Mouse (Mus musculus) left cerebral cortex, adult 18-20 months (tissue): Measurements from ENCODE around the gene Cdk6. TPM values are rescaled to one million over a fixed set of nuclear protein-coding genes. Genes with fewer than 3 reads are reported as not detected.
"Not testable (repeated sequence)": the region's sequence is repeated elsewhere in the genome, so short reads cannot be mapped to it uniquely, and the experiment has no call there.

Experiments
- DNase-seq, 2 experiments: peaks; one replicate each; pipeline ENCODE4 v3.0.0; 2021 to 2022; ENCODE audit warnings: low spot score in 2 of 2, mixed read lengths in 1 of 2
- total RNA-seq, 2 experiments: library from RNA; stranded (reverse); gene quantifications; 2 replicates each; pipeline ENCODE4 v1.2.3; 2021

Cdk6 gene
- total RNA-seq, 2 experiments from 2014 or later = 2.2 to 3.8 TPM

DNA sequence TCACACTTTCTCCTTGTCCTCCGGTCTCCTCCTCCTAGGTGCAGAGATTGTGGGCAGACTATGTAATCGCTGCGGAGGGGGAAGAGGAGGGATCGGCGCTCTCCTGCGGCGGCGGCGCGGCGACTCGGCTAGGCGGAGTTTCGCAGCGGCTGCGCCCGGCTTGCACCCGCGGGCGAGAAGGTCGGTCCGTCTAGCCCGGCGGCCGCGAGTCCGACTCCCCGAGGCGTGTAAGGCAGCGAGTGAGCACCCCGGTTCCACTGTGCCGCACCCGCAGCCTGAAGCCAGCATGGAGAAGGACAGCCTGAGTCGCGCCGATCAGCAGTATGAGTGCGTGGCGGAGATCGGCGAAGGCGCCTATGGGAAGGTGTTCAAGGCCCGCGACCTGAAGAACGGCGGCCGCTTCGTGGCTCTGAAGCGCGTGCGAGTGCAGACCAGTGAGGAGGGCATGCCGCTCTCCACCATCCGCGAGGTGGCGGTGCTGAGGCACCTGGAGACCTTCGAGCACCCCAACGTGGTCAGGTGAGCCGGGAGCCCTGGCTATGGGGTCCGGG is 2.9 kb downstream of the Cdk6 start:
- peak; percentile 65 to 80 for DNase-seq

DNA sequence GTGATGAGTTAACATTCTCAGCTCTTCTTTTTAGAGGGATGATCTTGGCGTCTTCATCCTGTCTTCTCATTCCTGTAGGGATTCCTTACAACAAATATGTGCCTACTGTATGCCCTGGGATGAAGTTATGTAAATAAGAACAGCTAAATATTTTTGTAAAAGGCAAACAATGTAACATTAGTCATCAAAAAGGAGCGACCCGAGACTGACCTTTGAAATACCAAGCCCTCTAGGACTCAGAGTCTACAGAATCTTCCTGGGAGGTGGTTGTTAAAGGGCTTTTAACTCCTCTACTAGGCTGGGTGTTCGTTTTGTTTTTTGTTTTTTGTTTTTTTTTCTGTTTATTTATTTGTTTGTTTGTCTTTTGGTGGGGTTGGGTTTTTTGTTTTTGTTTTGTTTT is 4.3 kb downstream of the Cdk6 start:
- not testable (repeated sequence) for DNase-seq

DNA sequence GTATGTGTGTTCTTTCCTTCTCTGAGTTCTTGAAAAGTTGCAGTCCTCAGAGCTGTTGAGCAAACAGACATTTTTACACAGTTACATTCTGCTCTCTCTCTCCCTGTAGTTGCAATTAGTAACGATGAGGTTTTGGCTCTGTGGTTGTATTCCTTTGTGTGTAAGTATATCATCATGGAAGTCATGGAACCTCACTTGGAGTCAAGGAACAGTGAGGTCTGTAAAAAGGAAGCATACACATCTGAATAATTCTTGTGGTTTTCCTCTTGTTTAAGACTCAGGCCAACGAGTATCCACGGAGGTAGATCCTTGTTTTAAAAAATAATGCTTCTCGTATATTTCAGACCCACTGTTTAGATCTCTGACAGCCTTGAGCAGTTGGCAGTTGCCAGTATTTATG is 8.1 kb downstream of the Cdk6 start:
- DNase-seq = not testable (repeated sequence)

DNA sequence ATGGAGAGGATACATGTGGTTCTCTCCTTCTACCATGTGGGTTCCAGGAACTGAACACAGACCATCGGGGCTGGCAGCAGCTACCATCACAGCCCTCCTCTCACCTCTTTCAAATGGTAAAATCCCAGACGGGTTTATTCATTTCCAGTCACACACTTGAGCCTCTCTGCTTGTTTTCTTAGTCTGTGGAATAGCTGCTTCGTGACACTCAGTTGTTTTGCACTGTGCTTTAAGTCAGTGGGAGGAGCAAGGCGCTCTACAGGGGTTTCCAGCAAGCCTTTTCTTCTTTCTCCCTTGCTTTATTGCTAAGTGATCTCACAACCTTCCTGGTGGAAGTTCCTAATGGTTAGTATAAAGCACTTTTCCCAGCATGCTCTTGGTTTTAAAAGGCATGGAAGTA is 10.6 kb downstream of the Cdk6 start:
- not testable (repeated sequence) for DNase-seq

DNA sequence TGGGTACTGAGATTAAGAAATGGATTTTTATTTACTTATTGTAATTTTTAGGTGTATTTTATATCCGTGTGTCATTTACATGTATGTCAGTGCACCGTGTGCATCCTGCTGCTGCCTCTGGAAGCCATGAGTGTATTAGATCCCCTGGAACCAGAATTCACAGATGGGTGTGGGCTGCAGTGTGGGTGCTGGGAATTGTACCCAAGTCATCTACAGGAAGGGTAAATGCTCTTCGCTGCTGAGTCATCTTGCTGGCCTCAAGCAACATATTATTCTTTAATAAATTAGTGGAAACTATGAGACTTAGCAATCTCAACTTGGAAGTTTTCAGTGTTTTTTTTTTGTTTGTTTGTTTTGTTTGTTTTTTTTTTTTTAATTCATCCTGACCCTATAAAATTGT is 11.0 kb downstream of the Cdk6 start:
- DNase-seq = no peak

DNA sequence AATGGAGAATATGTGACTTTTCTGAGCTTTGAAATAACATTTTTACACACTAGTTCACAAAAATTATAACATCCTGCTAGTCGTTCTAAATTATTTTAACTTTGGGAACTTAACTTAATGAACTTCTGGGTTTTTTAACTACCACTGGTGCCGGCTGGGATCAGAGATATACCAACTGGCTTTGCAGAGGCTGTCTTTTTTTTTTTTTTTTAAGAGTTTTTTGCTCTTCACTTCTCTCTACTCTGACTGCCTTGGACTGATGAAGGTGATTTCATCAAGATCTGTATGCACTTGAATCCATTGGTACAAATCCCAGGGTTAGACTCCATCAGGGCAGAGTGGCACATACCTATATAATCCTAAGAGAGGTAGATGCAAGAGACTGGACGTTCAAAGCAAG is 11.5 kb downstream of the Cdk6 start:
- DNase-seq = no peak

DNA sequence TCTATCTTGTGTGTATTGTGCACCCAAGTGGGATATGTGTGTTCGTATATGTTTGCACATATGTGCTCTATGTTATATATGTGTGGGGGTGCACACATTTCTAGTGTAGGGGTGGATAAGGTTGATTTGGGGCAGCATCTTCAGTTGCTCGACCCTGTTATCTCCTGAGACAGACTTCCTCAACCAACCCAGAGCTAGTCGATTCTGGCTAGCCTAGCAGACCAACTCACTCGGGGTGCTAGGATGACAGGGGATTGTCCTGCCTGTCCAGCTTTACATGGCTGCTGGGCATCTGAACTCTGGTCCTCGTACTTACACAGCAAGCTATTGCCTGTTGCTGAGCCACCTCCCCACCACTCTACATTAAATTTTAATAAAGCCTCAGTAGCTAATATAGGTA is 13.0 kb downstream of the Cdk6 start:
- DNase-seq = no peak

DNA sequence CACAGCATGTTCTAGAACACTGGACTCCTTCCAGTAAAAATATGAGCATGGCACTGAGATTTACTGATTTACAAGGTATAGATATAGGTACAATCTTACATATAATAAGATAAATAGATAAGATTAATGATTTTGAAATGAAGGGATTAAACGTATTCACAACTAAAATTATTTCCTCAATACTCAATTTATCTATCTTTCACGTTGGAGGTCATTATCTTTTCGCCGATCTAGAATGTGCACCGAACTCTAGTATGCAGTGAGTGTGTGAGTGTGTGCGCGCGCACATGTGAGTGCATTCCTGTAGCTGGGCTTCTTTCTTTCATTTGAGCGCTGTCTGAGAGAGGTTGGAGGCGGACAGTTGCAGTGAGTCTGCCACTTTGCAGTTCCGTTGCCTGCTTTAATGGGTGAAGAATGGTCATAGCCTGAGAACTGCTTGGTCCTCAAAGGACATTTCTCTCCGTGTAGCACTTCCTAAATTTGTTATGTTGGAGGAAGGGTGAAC is 13.8 kb downstream of the Cdk6 start:
- no peak for DNase-seq

DNA sequence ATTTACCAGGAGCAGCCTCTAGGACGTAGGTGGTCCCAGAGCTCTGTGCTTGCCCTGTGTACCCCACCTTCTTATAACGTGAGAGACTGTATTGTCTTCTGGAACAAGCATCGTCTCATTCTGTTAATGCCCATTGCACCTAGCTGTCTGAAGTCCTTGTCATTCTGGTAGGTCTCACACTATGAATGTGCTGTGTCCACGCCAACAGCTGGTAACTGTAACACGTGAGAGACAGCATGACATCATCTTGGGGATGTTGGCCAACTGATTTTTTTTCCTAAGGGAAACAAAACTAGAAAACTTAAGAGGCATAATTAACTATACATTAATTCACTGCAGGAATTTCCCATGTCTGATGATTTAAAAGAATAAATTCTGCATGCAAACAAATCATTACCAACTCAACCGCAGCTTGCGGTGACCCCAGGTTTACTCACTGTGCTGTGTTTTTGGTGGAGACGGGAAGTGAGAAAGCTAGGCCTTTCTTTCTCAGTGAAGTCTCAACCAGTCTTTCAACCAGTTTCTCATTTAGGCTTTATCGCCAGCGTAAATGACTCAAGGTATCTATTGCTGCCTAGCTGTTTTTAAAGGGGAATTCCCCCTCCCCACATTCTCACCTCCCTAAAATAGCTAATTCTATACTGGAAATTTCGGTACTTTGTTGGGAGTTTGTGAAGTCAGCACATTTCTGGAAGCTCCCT is 14.4 kb downstream of the Cdk6 start:
- DNase-seq = no peak

DNA sequence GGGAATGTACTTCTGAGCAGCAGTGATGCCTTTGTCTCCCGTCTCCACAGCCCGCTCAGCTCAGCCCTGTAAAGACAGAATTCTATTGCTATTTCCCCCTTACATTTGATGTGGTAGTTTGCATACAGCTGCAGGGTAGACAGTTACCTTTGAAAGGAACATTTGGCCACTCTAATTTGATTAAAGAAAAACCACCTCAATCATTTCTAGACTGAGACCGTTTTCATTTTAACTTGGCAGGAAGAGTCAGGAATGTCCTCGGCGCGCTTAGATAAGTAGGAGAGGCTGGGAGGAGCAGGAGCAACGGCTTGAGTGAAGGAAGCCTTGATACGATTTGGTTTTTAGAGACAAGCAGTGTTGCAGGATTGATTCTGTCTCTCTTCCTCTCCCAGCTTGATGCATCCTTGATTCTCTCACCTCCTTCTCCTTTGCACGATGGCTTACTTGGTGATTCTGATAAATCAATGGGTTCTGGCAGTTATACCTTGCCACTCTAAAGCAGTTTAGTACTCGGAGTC is 15.0 kb downstream of the Cdk6 start:
- no peak for DNase-seq

DNA sequence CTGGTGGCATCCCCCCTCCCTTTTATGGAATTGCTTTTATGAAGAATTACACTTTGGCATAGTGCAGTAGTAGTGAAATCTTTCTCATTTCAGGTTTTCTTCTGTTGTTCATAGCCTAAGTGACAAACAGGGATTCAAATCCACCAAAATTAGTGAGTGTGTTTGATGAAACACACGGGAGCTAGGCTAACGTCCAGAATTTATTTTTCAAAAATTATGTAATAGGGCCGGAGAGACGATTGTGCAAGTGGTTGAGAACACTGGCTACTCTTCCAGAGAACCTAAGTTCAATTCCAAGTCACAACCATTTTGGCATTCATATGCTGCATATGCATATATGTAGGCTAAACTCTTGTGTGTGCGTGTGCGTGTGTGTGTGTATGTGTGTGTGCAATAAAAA is 16.2 kb downstream of the Cdk6 start:
- DNase-seq = no peak

DNA sequence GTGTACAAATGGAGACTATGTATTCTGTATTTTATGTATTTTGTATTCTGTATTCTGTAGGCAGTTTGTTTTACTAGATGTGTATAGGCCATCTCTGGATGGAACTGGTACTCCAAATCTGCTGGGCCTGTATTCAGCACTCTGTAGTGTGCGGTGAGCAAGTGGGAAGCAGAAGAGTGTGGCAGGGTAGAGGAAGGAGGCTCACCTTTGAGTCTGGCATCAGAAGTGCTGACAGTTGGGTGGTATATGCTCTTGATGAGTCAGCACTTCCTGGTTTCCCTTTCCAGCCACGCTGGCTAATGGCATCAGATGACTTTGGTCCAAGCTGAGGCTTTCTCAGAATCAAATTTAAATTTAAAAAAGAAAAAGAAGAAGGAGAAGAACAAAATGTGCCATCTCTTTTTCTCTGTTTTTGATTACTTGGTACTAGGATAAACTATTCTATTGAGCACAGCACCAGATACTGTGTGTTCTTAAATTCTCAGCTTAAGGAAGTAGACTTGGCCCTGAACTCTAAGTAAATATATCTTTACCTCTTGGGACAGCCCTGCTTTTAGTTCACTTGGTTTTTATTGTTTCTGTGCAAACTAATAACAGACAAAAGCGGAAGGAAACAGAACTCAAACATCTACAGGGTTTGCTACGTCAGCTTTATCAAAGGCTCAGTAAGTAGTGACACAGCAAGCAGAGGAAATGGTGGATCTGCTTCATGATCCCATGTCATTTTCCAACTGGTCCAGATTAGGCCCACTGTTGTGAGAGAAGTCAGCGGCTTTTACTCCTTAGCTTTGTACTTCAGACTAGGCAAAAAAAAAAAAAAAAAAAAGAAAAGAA is 17.6 kb downstream of the Cdk6 start:
- DNase-seq = no peak

DNA sequence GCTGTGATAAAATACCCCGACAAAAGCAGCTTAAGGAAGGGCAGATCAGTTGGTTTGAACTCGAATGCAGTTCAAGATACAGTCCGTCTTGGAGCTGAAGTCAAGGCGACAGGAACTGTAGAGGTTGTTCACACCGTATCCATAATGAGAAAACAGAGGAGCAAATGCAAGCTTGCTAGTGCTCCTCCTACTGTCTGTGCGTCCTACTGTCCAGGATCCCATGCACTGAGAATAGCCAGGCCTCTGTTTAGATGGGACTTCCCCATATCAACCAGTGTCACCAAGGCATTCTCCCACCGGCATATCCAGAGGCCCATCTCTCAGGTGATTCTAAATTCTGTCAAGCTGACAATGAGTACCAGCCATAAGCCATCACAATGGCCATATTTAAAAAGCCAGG is 18.6 kb downstream of the Cdk6 start:
- DNase-seq = no peak

DNA sequence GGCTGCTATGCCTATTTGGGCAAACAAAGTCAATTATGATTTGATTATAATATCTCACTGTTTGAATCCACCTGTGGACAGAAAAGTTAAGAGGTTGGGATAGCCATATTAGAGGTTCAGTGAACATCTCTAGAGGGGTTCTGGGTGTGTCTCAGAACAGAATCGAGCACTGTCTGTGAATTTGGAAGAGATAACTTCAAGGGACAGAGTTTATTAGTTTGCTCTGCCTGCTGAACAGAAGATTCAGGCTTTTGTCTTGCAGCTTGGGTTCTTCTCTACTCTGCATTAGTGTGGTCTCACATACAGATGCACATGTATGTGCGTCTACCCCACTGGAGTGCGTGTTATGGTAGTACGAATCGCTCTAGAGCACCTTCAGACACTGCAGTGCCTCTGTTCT is 20.0 kb downstream of the Cdk6 start:
- no peak for DNase-seq

DNA sequence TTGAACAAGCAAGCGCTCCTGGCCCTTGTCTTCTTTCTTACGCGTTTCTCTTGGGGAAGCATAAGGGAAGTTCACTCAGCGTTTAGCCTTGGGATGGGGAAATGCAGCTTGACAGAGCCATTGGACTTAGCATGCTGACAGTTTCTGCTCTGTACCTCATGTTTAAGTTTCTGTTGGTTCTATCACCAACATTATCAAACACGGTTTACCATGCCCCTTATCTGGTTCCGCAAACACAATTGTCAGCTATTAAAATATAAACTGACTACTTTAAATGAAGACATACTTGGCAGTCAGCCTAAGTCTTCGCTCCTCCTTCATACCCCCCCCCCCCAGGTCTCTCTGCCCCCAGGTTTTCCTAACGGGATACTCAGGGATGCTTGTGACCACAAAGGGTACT is 20.8 kb downstream of the Cdk6 start:
- DNase-seq = no peak

DNA sequence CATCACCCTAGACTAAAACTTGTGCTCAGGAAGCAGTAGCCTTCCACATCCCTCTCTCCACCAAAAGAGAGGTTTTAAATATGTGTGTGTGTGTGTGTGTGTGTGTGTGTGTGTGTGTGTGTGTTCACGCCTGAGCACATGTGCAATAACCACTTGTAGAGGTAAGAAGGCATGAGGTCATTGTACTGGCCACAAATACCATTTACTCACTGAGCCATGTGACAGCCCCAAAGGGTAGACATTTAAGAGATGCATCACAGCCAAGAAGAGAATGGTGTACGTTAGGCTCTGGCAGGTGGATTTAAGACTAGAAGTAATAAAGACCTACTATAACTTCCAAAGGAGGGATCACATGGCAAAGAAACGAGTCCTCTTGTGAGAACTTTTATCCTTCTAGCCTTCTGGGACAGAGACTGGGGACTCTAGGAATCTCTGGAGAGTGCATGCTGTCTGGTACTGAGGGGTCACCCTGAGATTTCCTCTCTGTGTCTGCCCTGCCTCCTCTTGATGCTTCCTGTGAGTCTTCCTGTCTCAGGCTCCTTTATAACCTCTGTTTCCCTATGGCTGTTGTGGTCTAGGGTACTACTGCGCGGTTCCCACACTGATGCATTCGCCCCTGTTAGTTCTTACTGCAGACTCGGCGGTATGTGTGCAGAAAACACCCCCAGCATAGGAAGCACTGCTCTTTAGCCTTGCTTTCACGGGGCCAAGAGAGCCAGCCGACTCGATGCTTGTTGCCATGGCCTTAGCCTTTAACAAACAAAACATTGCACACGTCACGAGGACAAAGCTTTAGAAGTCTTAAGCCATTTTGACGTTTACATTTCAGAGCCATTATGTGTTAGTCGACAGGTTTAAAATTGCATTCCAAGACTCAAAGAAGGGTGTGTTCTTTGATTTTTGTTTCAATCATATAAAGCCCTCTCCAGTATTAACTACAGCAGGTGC is 22.0 kb downstream of the Cdk6 start:
- no peak for DNase-seq

DNA sequence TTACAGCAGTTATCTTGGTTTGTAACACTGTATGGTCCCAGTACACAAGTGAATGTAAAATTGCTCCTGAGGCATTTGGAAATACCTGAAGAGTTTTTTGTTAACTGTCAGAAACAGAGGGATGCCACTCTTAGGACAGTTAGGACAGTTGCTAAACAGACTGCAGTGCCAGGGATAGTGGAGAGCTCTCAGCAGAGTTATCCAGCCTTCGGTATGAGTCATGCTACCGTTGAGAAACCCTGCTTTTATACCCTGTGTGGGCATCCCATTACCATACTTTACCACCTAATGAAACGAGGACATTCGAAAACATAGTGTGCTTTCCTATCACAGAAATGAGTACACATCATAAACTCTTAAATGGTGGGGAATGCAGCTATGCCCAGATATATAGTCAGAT is 25.8 kb downstream of the Cdk6 start:
- no peak for DNase-seq

DNA sequence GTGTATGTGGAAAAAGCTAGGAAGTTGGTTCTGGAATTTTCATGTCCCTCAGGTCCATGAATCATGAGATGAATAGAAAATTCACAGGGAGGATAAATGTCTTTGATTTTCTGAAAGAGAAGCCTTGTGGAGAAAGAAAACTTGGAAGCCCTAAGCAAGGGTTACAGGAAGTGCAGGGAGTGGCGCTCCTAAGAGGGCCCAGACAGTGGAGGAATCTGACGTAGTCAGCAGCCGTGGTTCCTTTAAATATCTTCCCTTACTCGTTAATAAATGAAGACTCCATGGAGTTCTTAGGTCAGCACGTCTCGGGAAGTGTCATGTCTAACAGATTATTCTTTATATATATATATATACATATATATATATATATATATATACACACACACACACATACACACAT is 28.0 kb downstream of the Cdk6 start:
- no peak for DNase-seq

DNA sequence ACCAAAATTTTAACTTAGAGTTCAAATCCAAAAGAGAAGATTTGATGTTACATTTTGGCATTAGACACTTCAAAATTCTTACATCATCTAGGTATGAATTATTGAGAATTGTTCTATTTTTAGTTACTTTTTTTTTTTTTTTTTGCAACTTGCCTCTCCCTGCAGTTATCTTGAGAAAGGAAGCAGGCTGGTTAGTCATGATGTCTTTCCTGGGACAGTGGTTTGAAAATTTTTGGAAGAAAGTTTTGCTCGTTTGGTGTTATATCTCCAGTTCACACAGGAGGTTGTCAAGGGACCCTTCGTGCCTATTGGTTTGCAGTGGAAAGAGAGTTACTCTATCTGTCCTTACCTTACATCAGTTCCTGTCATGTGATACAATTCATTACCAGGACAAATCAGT is 29.9 kb downstream of the Cdk6 start:
- DNase-seq = no peak

DNA sequence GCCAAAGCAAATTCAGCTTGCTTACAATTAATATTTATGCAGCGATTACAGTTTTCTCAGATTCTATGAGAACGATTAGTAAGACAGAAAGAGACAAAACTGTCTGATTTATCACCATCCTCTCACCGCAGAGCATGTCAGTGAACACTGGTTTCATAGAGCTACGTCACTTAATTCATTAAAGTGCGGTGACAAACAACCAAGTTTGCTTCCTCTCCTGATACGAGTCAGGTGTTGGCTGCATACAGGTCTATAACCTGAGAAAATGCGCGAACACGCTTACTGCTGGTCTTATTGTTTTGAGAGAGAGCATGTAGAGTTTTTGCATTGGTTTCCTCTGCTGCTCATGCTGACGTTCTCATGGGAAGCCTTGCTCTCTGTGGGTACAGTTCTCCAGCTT is 31.9 kb downstream of the Cdk6 start:
- DNase-seq = no peak

DNA sequence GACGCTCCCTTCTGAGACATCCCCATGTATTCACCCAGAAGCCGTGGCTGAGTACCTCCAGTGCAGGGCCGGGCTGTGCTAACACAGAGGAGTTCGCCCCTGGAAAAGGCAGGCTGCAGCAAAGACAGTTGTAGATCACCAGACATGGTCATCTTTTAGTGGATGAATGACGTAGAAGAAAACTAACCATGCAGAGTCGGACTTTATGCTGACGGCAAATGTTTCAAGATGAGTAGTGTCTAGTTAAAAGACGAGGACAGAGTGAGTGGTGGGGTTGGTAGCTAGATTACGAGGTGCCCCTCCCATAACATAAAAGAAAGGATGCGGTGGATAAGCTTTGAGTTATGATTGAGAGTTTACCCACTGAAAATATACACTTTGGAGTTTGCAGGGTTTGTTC is 33.5 kb downstream of the Cdk6 start:
- no peak for DNase-seq
